Mouse (Mus musculus): ENCODE data around the gene Srpk2. TPM values are rescaled to one million over a fixed set of nuclear protein-coding genes. Genes with fewer than 3 reads are reported as not detected.
"Not testable (repeated sequence)": the region's sequence is repeated elsewhere in the genome, so short reads cannot be mapped to it uniquely, and the experiment has no call there.

Gene Srpk2
- total and polyA plus RNA-seq, 2 experiments from 2014 or later: 69.3 to 151 TPM

DNA sequence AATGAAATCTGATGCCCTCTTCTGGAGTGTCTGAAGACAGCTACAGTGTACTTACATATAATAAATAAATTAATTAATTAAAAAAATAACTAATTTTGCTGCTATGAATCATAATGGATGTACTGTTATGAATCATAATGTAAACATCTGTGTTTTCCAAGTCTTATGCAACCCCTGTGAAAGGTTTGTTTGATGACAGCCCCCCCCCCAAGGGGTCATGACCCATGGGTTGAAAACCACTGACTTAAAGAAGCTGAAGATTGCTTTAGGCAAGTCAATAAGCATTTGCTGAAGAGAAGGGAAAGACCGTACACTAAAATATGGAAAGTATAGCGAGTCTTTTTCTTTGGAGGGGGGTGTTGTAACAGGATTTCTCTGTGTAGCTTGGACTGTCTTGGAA, 35.2 kb downstream of the Srpk2 start:
- 97% methylated on average over 2 of the region's 2 CpGs for whole genome bisulfite sequencing
- Histone ChIP-seq H3K27ac (ENCODE audit: low read depth, low read length) (no peak overlapping the region), H3K36me3 (ENCODE audit: insufficient read depth, low read length) (no peaks in the 10 kb centered on the region), H3K4me3 (ENCODE audit: low read depth, low read length) (no peak overlapping the region), H3K9me3 (ENCODE audit: low read length) (no peaks in the 10 kb centered on the region), H3K9ac (replicated peaks; ENCODE audit: low read length, poor library complexity, severe bottlenecking) (no peak overlapping the region), H3K4me2 (ENCODE audit: low read depth, low read length, poor library complexity, severe bottlenecking) (no peak overlapping the region), H3K4me1 (ENCODE audit: insufficient read depth, low read length) (no peaks in the 10 kb centered on the region), H3K27me3 (ENCODE audit: insufficient read depth, low read length) (no peaks in the 10 kb centered on the region)
- no peak for ATAC-seq (ENCODE audit: low FRiP score)
- DNase-seq (ENCODE audit: low spot score): no peak
- no peak for TF ChIP-seq CTCF (IDR thresholded peaks at IDR 0.05)

DNA sequence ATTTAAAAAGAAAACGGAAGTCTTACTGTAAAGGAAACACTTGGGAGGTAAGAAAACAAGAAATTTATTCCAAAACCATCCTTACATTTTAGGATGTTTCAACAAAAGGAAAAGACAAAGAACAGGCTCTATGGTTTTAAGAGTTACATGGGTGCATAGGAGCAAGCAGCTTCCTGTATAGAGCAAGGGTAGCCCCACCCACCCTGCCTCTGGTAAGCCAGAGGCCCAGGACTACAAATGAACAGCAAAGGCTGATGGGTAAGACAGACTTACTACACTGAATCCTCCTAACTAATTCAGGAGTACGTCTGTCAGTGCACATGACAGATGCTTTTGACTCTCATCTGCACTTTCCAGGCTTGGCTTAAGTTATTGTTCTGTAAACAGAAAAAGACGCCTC, 38.7 kb downstream of the Srpk2 start:
- no peak overlapping the region for H3K27ac ChIP-seq (ENCODE audit: low read depth, low read length)
- no peak overlapping the region for H3K9ac ChIP-seq (replicated peaks; ENCODE audit: low read length, poor library complexity, severe bottlenecking)
- no peak overlapping the region for H3K4me2 ChIP-seq (ENCODE audit: low read depth, low read length, poor library complexity, severe bottlenecking)
- TF ChIP-seq CTCF (IDR thresholded peaks at IDR 0.05): no peak
- WGBS: 72% methylated on average over 3 of the region's 3 CpGs
- no peak overlapping the region for H3K4me3 ChIP-seq (ENCODE audit: low read depth, low read length)
- ATAC-seq (ENCODE audit: low FRiP score) (no peak), DNase-seq (ENCODE audit: low spot score) (no peak)
- H3K36me3 ChIP-seq (ENCODE audit: insufficient read depth, low read length): no peaks in the 10 kb centered on the region
- H3K27me3 ChIP-seq (ENCODE audit: insufficient read depth, low read length): no peaks in the 10 kb centered on the region
- H3K4me1 ChIP-seq (ENCODE audit: insufficient read depth, low read length): no peaks in the 10 kb centered on the region
- H3K9me3 ChIP-seq (ENCODE audit: low read length): no peaks in the 10 kb centered on the region

DNA sequence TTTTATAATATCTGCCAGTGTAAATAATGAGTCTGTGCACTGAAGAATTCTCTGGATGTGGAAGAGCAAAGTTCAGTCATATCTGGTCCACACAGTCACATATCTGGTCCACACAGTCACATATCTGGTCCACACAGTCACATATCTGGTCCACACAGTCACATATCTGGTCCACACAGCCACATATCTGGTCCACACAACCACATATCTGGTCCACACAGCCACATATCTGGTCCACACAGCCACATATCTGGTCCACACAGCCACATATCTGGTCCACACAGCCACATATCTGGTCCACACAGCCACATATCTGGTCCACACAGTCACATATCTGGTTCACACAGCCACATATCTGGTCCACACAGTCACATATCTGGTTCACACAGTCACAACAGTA, 45.2 kb downstream of the Srpk2 start:
- H3K27me3 ChIP-seq (ENCODE audit: insufficient read depth, low read length); H3K4me3 ChIP-seq (ENCODE audit: low read depth, low read length); H3K9ac ChIP-seq (replicated peaks; ENCODE audit: low read length, poor library complexity, severe bottlenecking); H3K27ac ChIP-seq (ENCODE audit: low read depth, low read length); H3K4me2 ChIP-seq (ENCODE audit: low read depth, low read length, poor library complexity, severe bottlenecking); DNase-seq (ENCODE audit: low spot score); H3K4me1 ChIP-seq (ENCODE audit: insufficient read depth, low read length); ATAC-seq (ENCODE audit: low FRiP score); H3K36me3 ChIP-seq (ENCODE audit: insufficient read depth, low read length); H3K9me3 ChIP-seq (ENCODE audit: low read length): not testable (repeated sequence)

DNA sequence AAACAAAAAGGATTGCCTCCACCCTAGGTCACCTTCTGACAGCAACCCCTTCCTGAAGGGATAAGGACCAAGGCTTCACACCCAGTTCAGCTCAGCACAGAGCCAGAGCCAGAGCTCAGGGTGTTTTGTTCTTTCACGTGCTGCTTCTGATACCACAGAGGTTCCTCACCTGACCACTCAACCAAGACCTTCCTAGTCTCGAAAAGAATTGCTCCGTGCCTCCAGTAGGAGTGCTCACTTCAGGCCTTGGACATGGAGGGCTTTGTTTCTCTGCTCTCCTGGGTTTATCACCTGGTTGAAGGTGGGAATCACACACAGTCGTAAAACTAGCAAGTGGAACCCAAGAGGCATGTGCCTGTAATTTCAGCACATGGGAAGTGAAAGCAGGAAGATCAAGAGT, 46.4 kb downstream of the Srpk2 start:
- Histone ChIP-seq H3K4me2 (ENCODE audit: low read depth, low read length, poor library complexity, severe bottlenecking) (no peak overlapping the region), H3K9me3 (ENCODE audit: low read length) (no peaks in the 10 kb centered on the region), H3K27me3 (ENCODE audit: insufficient read depth, low read length) (no peaks in the 10 kb centered on the region), H3K27ac (ENCODE audit: low read depth, low read length) (no peak overlapping the region), H3K4me3 (ENCODE audit: low read depth, low read length) (no peak overlapping the region), H3K9ac (replicated peaks; ENCODE audit: low read length, poor library complexity, severe bottlenecking) (no peak overlapping the region), H3K4me1 (ENCODE audit: insufficient read depth, low read length) (no peaks in the 10 kb centered on the region), H3K36me3 (ENCODE audit: insufficient read depth, low read length) (no peaks in the 10 kb centered on the region)
- 71% methylated on average over 4 of the region's 4 CpGs for WGBS
- TF ChIP-seq CTCF (IDR thresholded peaks at IDR 0.05): no peak
- ATAC-seq (ENCODE audit: low FRiP score) (no peak), DNase-seq (ENCODE audit: low spot score) (no peak)

DNA sequence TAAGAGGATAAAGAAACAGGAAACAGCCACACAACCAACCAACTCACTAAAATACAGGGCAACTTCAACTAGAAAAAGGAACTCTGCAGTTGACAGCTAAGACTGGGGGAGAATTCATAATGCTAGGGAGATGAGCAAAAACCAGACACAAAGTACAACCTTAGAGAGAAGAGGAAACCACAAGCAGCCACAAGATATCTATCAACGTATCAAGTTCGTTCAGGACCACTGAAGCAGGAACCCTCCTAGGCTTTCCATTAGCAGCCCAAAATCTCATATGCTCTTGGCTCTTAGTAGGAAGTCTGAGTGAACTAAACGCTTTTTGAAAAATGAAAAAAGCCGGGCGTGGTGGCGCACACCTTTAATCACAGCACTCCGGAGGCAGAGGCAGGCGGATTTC, 47.1 kb downstream of the Srpk2 start:
- DNase-seq (ENCODE audit: low spot score) (no peak), ATAC-seq (ENCODE audit: low FRiP score) (no peak)
- Histone ChIP-seq H3K27ac (ENCODE audit: low read depth, low read length) (no peak overlapping the region), H3K9me3 (ENCODE audit: low read length) (no peaks in the 10 kb centered on the region), H3K9ac (replicated peaks; ENCODE audit: low read length, poor library complexity, severe bottlenecking) (no peak overlapping the region), H3K4me3 (ENCODE audit: low read depth, low read length) (no peak overlapping the region), H3K27me3 (ENCODE audit: insufficient read depth, low read length) (no peaks in the 10 kb centered on the region), H3K4me2 (ENCODE audit: low read depth, low read length, poor library complexity, severe bottlenecking) (no peak overlapping the region), H3K4me1 (ENCODE audit: insufficient read depth, low read length) (no peaks in the 10 kb centered on the region), H3K36me3 (ENCODE audit: insufficient read depth, low read length) (no peaks in the 10 kb centered on the region)
- WGBS: 96% methylated on average over 8 of the region's 8 CpGs
- TF ChIP-seq CTCF (IDR thresholded peaks at IDR 0.05): no peak

DNA sequence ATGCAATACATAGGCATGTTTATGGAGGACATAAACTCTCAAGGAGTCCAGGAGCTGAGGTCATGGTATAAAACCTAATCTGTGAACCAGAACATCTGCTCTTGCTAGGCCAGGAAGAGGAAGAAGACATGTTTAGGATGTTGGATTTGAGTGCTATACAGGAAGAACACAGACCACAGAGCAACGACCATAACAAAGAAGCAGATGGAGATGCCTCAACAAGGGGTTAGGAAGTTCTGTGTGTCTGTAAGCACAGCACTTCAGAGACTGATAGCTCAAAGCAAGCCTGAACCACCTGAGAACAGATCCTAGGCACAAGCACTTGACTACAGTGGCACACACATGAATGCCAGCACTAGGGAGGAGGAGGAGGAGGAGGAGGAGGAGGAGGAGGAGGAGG, 52.9 kb downstream of the Srpk2 start:
- H3K27me3 ChIP-seq (ENCODE audit: insufficient read depth, low read length): no peaks in the 10 kb centered on the region
- no peaks in the 10 kb centered on the region for H3K4me1 ChIP-seq (ENCODE audit: insufficient read depth, low read length)
- H3K36me3 ChIP-seq (ENCODE audit: insufficient read depth, low read length): no peaks in the 10 kb centered on the region
- H3K9me3 ChIP-seq (ENCODE audit: low read length): no peaks in the 10 kb centered on the region
- DNase-seq (ENCODE audit: low spot score) (no peak), ATAC-seq (ENCODE audit: low FRiP score) (no peak)
- H3K27ac ChIP-seq (ENCODE audit: low read depth, low read length): no peak overlapping the region
- no peak overlapping the region for H3K4me3 ChIP-seq (ENCODE audit: low read depth, low read length)
- no peak overlapping the region for H3K4me2 ChIP-seq (ENCODE audit: low read depth, low read length, poor library complexity, severe bottlenecking)
- H3K9ac ChIP-seq (replicated peaks; ENCODE audit: low read length, poor library complexity, severe bottlenecking): no peak overlapping the region
- no peak for TF ChIP-seq CTCF (IDR thresholded peaks at IDR 0.05)
- 60% methylated on average over 1 of the region's 1 CpGs for WGBS

DNA sequence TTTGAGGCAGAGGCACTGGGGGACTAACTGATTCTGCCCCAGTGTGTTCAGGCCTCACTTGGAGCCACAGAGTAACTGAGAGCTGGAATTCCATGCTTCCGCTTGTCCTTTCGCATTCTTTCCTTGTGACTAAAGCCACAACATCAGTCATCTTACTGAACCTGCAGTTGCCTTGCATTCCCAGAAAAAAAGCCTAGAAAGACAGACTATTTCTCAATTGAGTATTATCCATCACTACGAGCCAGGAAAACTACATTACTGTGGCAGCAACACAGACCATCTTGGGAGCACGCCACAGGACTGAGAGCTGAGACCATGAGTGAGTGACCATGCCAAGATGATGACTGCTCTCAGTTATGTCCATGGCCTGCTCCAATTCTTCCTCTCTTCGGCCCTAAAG, 57.2 kb downstream of the Srpk2 start:
- no peak overlapping the region for H3K4me2 ChIP-seq (ENCODE audit: low read depth, low read length, poor library complexity, severe bottlenecking)
- no peaks in the 10 kb centered on the region for H3K27me3 ChIP-seq (ENCODE audit: insufficient read depth, low read length)
- no peaks in the 10 kb centered on the region for H3K36me3 ChIP-seq (ENCODE audit: insufficient read depth, low read length)
- H3K4me3 ChIP-seq (ENCODE audit: low read depth, low read length): no peak overlapping the region
- WGBS: 87% methylated on average over 5 of the region's 5 CpGs
- no peaks in the 10 kb centered on the region for H3K4me1 ChIP-seq (ENCODE audit: insufficient read depth, low read length)
- DNase-seq (ENCODE audit: low spot score) (no peak), ATAC-seq (ENCODE audit: low FRiP score) (no peak)
- H3K27ac ChIP-seq (ENCODE audit: low read depth, low read length): no peak overlapping the region
- H3K9ac ChIP-seq (replicated peaks; ENCODE audit: low read length, poor library complexity, severe bottlenecking): no peak overlapping the region
- no peak for TF ChIP-seq CTCF (IDR thresholded peaks at IDR 0.05)
- no peaks in the 10 kb centered on the region for H3K9me3 ChIP-seq (ENCODE audit: low read length)

All from midbrain, postnatal 0 days (tissue).